Mouse (Mus musculus) large intestine, adult 2 months (tissue): ENCODE measurements at regions not wholly inside any gene's neighbourhood (a gene's known extent, or its start where the extent isn't known, plus 50 kb on each side); places are given as distances from the start of the nearest gene placed in this dataset.
A peak's percentile ranks its signal among the peaks of the same experiment; 100 is the strongest.

Source experiments
- DNase-seq: peaks from one replicate; pipeline ENCODE4 v3.0.0-alpha.2; 2012; ENCODE audit warnings: low read depth, low spot score
- WGBS: fragments of 180-500 bp; shearing (Covaris S2); methylation state at CpG from one replicate; pipeline ENCODE4 v1.1.7; 2018; 5-methylcytosine and 5-hydroxymethylcytosine counted together

- DNase-seq, result no peak
- 72% methylated on average over 9 of the region's 9 CpGs for WGBS
Measured at GRCm38 (mm10) chr2:117871507-117872282, 240.0 kb upstream of the Thbs1 start.

- peak; percentile 46 for DNase-seq
- WGBS, result 21% methylated on average over 6 of the region's 6 CpGs
Measured at GRCm38 (mm10) chr2:117877816-117878215, 233.9 kb upstream of the Thbs1 start.

DNA sequence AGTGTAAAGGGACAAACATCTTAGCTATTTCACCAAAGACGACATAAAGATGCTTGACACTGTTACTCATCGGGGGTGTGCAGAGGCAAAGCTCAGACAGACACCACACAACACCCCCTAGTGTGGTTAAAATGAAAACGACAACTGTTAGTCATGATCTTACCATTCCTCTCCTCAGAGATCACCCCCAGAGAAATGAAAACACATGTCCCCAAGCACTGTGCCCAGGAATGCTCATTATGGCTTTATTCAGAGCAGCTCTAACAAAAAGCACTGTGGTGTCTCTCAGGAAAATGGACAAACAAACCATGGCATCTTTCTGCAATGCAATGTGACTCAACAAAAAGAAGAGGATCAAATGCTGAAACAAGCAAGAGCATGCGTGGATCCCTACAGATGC, 229.5 kb upstream of the Thbs1 start:
- DNase-seq, result no peak
- WGBS, result 76% methylated on average over 4 of the region's 4 CpGs

GRCm38 (mm10) chr2:117882890-117883289, 228.8 kb upstream of the Thbs1 start:
- 87% methylated on average over 2 of the region's 2 CpGs for WGBS
- DNase-seq, result no peak

GRCm38 (mm10) chr2:117886516-117886915, 225.2 kb upstream of the Thbs1 start:
- WGBS, result 62% methylated on average over 3 of the region's 3 CpGs
- DNase-seq, result no peak

DNA sequence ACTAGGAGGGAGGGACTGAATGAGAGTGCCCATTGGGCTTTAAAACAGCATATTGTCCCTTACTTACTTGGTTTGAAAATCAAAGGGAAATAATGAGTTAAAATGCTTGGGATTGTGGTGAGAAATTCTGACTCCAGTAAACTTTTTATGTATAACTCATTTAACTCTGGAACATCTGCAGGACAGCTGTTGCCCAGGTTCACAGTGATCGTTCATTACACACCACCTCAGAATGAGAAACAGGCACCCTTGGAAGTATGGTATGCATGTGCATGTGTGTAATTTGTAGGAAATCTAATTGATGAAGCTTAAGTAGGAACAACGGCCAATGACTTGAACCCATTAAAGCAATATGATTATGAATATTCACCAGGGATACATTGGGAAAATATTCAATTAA, 210.4 kb upstream of the Thbs1 start:
- 86% methylated on average over 2 of the region's 2 CpGs for WGBS
- no peak for DNase-seq

GRCm38 (mm10) chr2:117902837-117903236, 208.8 kb upstream of the Thbs1 start:
- 73% methylated on average over 5 of the region's 5 CpGs for WGBS
- no peak for DNase-seq

DNA sequence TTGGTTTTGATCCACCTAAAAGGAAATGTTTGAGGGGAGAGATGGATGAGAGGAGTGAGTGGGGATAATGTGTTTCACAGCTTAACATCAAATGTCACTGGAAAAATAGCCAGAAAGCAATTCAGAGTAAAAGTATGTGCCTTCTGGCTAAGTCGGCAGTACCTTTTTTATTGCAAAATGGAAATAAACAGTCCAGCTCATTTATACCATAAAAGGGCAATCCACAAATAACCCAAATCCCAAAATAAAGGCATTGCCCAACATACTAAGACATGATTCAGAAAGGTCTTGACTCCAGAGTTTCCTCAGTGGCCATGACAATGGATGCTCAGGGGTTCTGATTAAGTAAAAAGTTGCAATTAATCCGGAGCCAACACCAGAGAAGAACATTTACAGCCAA, 208.0 kb upstream of the Thbs1 start:
- no peak for DNase-seq
- 52% methylated on average over 2 of the region's 2 CpGs for WGBS

DNA sequence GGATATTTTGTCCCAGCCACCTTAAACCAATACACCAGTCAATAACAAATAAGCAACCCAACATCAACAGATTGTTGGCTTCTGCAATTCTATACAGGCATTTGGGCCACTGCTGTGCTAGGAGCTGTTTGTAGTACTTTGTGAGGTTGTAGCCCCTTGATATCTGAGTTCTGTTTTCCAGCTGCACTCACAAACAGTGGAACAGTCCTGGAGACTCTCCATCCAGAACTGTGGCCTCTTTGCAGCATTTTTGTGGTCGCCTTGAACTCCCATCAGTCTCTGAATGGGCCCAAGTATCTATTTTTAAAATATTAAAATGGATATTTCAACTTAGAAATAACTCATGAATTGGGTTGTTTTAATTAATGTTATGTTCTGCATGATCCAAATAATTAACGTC, 205.2 kb upstream of the Thbs1 start:
- 92% methylated on average over 2 of the region's 2 CpGs for WGBS
- DNase-seq, result no peak

DNA sequence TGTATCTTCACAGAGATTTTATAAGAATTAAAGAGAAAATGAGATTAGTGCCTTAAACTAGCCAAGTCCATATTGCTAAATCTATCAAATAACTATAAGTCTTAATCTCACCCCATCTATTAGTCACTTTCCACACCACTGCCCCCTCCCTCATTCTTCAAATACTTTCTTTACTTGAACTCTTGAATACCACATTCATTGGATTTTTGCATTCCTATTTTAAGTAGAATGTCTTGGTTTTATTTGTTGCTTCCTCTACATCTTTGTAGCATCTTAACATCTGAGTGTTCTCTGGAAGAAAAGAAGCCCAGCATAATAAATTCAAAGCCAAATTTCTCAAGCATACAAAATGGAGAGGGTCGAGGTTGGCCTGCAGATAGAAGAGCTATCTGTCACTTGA, 200.9 kb upstream of the Thbs1 start:
- 51% methylated on average over 1 of the region's 1 CpGs for WGBS
- no peak for DNase-seq

- DNase-seq, result no peak
- WGBS, result 60% methylated on average over 2 of the region's 2 CpGs
Measured at GRCm38 (mm10) chr2:117912722-117913121, 199.0 kb upstream of the Thbs1 start.

GRCm38 (mm10) chr2:117913846-117914245, 197.8 kb upstream of the Thbs1 start:
- 94% methylated on average over 4 of the region's 4 CpGs for whole genome bisulfite sequencing
- DNase-seq, result no peak

DNA sequence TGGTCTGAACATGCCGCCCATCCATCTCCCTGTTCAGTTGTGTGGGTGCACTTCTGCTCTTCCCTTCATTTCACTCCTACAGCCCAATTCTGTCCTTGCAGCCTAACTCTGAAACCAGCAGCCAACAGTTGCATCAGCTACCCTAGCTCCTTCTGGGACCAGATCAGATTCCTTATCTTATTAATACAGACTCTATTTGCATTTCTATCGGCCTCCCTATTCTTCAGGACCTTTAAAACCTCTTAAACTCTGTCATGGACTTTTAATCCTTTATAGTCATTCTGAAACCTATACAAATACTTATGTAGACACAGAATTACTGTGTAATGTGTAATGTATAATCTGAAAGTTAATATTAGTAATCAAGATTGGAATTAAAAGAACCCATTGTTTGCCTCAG, 195.9 kb upstream of the Thbs1 start:
- DNase-seq, result no peak
- WGBS, result 86% methylated on average over 2 of the region's 2 CpGs

DNA sequence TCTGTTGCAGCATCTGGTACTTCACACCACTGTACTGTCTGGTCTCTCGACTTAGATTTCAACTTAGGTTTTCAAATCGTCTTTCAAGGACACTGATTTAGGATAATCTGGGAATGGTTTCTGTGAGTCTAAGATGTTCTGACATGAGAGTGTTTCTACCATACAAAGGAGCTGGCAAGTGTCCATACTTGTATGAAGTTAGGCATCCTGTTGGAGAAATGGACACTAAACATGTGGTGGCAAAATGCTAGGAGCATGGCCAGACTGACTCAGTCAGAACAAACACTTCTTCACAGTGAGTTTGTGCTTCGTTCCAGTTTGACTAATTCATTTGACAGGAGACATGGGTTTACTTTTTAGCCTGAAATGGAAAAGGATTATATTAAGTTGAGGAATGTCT, 194.5 kb upstream of the Thbs1 start:
- 79% methylated on average over 3 of the region's 3 CpGs for WGBS
- DNase-seq, result no peak

DNA sequence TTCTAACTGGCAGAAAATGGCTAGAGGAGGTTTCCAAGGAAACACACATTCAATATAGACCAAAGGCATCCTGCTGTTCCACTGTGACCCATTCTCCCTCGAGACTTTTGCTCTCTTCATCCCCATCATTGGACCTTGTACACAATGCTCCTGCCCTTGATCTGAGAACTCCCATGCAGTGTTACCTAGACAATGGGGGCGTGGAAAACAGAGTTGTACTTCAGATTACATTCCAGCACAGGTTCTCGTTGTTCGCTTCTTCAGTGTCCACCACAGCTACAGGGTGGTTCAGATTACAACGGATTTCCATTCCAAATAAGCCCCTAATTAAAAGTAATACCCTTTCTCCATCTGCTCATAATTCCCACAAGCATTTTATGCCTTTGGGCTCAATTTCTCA, 186.8 kb upstream of the Thbs1 start:
- 74% methylated on average over 5 of the region's 5 CpGs for WGBS
- no peak for DNase-seq

- no peak for DNase-seq
- 97% methylated on average over 5 of the region's 5 CpGs for WGBS
Measured at GRCm38 (mm10) chr2:117925412-117925811, 186.3 kb upstream of the Thbs1 start.

- 30% methylated on average over 6 of the region's 6 CpGs for WGBS
- no peak for DNase-seq
Measured at GRCm38 (mm10) chr2:117928062-117928461, 183.6 kb upstream of the Thbs1 start.

- no peak for DNase-seq
- WGBS, result 70% methylated on average over 1 of the region's 1 CpGs
Measured at GRCm38 (mm10) chr2:117929586-117929985, 182.1 kb upstream of the Thbs1 start.

DNA sequence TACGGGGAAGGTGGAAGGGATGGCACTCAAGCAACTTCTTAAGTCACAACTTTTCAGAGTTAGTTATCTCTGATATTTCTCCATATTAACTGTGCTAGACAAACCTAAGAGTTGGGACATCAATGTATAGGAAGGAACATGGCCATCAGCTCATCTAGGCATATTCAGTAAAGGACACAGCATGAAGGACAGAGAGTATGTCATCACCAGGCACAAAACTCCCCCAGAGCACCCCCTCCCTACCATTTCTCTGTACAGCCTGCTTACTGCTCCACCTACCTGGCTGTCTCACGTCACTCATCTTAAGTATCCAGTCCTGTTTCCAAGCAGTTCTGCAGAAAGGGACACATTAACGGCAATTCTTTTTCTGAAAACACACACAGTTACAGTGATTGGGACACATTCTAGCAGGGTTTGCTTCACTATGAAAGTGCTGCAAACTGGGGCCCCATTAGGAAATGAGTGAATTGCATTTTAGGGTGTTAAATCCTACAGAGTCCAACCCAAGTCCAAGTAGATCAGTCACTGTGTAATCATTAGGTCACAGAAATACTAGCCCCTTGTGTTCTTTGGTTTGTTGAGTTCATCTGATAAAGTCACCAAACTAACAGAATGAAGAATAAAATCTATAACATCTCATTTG, 180.7 kb upstream of the Thbs1 start:
- no peak for DNase-seq
- WGBS, result 97% methylated on average over 3 of the region's 3 CpGs

- WGBS, result 70% methylated on average over 6 of the region's 6 CpGs
- no peak for DNase-seq
Measured at GRCm38 (mm10) chr2:117936590-117936989, 175.1 kb upstream of the Thbs1 start.

GRCm38 (mm10) chr2:117938283-117939049, 173.2 kb upstream of the Thbs1 start:
- WGBS, result 77% methylated on average over 12 of the region's 12 CpGs
- no peak for DNase-seq
